Mouse (Mus musculus) right cerebral cortex, postnatal 36 days (tissue): ENCODE results near the gene Lilr4b.
"Not testable (repeated sequence)": the region's sequence is repeated elsewhere in the genome, so short reads cannot be mapped to it uniquely, and the experiment has no call there.

ENCODE experiments used
- DNase-seq, 2 experiments: peaks; one replicate each; pipeline ENCODE4 v3.0.0; 2022; ENCODE audit warnings: low spot score in 2 of 2, mixed read lengths in 1 of 2

The Lilr4b gene

GRCm38 (mm10) chr10:51480397-51480796, at the start of gene Lilr4b, which contains the start of gene Gm49339:
Lilr4b (plus strand) TSS chr10:51480632.
Gm49339 (plus strand) TSS chr10:51480612.
- DNase-seq = not testable (repeated sequence)

GRCm38 (mm10) chr10:51432940-51433339, 47.5 kb upstream of the Lilr4b start:
- no peak for DNase-seq

- DNase-seq = no peak
Observed at GRCm38 (mm10) chr10:51435684-51436083, 44.7 kb upstream of the Lilr4b start.

- DNase-seq = no peak
Observed at GRCm38 (mm10) chr10:51451610-51452009, 28.8 kb upstream of the Lilr4b start.

- DNase-seq = no peak
Observed at GRCm38 (mm10) chr10:51453616-51454298, 26.7 kb upstream of the Lilr4b start.

- DNase-seq = no peak
Observed at GRCm38 (mm10) chr10:51454365-51454764, 26.1 kb upstream of the Lilr4b start.

GRCm38 (mm10) chr10:51455762-51456161, 24.7 kb upstream of the Lilr4b start:
- DNase-seq = no peak

GRCm38 (mm10) chr10:51456369-51456768, 24.1 kb upstream of the Lilr4b start:
- DNase-seq = no peak

GRCm38 (mm10) chr10:51463800-51464199, 16.6 kb upstream of the Lilr4b start:
- not testable (repeated sequence) for DNase-seq

- DNase-seq = not testable (repeated sequence)
Observed at GRCm38 (mm10) chr10:51490691-51491090, 10.3 kb downstream of the Lilr4b start, which contains the start of gene Lilrb4a. Lilrb4a (plus strand) TSS chr10:51490956.

- DNase-seq = no peak
Observed at GRCm38 (mm10) chr10:51520021-51520420, 39.6 kb downstream of the Lilr4b start.

GRCm38 (mm10) chr10:51521453-51521852, 41.0 kb downstream of the Lilr4b start:
- no peak for DNase-seq

GRCm38 (mm10) chr10:51526090-51526489, 45.7 kb downstream of the Lilr4b start:
- DNase-seq = no peak

GRCm38 (mm10) chr10:51526633-51527032, 46.2 kb downstream of the Lilr4b start:
- DNase-seq = no peak

GRCm38 (mm10) chr10:51528840-51529434, 48.5 kb downstream of the Lilr4b start:
- no peak for DNase-seq

GRCm38 (mm10) chr10:51529497-51529896, 49.1 kb downstream of the Lilr4b start:
- DNase-seq = no peak

- DNase-seq = no peak
Observed at GRCm38 (mm10) chr10:51530813-51531212, 50.4 kb downstream of the Lilr4b start.
